Mouse (Mus musculus): ENCODE measurements around the gene Zfp775.

DNA sequence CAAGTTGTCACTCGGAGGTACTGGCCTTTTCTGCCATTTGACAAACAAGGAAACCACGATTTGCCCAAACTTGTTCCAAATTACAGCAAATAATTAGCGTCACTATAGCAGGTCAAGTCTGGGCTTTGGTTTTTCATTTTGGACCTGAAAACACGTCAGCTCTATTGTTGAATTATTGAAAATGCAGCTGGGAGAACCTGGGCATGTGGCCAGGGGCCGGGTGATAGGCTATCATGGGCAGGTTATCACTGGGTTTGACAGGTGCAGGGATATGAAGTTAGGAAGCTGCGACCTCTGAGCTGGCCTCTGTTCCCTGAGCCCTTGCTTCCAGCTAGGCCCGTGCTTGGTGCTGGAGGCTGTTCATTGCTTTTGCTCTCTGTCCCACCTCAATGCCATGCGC lies 29.0 kb downstream of the Zfp775 start:
- TF ChIP-seq CTCF (IDR thresholded peaks at IDR 0.05; ENCODE audit: borderline replicate concordance, insufficient read depth, low read depth, low read length): no peak
- TF ChIP-seq POLR2A (IDR thresholded peaks at IDR 0.05; ENCODE audit: borderline replicate concordance, insufficient read depth, low read length): no peak

All from cerebellum, adult 2 months (tissue).